Mouse (Mus musculus): ENCODE measurements at regions not wholly inside any gene's neighbourhood (a gene's known extent, or its start where the extent isn't known, plus 50 kb on each side); places are given as distances from the start of the nearest gene placed in this dataset.

DNA sequence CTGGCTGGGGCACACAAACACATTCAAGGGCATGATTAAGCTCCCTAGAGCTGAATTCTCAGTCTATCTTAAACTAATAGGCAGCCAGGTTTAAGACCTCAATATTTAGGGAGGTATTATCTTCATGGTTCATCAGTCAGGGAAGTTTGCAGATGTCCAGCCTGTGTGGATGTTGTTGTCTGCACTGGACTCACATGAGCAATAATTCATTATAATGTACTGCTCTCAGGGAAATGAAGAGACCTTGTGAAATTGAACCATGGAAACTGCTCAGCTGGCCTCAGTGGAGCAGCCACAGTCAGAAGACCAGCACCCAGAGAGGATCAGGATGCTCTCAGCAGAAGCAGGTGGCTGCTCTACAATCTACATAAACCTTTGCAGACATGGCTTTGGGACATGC lies 415.3 kb upstream of the Sox11 start:
- Histone ChIP-seq H3K36me3 (ENCODE audit: control insufficient read depth, insufficient read depth, low read length) (no peaks in the 10 kb centered on the region), H3K4me1 (ENCODE audit: control insufficient read depth, insufficient read depth, low read length) (no peaks in the 10 kb centered on the region), H3K27ac (ENCODE audit: control insufficient read depth, insufficient read depth, low read depth, low read length) (no peak overlapping the region), H3K27me3 (ENCODE audit: control insufficient read depth, insufficient read depth, low read length) (no peaks in the 10 kb centered on the region), H3K4me3 (ENCODE audit: control insufficient read depth, low read depth, low read length) (no peak overlapping the region)
- TF ChIP-seq CTCF (IDR thresholded peaks at IDR 0.05; ENCODE audit: control insufficient read depth, insufficient read depth, insufficient replicate concordance, low read depth, low read length) (no peak), POLR2A (IDR thresholded peaks at IDR 0.05; ENCODE audit: control insufficient read depth, low read depth, low read length) (no peak)

DNA sequence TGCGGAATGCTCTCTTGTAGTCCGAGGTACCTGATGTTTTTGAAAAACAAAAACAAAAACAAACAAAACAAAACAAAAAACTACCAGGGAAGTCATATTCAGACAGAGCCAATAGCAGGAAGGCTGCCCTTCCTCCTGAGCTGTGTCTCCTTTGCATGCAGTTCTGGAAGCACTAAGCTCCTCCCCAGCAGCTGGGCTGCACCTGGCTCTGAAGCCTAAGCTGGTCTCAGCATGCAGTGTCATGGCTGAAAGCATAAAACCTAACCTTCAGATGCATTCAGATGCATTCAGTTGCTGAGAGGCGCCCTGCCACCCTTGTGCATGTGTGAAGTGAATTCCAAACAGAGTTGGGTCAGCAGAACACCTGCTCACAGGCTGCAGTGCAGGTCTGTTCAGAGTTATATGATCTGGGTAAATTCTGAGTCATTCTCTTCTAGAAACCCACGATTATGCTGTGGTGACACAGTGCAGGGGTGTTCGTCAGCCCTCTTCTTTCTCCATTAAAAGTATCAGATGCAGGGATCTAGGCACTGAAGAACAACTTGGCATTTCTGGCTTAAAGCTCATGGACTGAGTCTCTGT lies 382.3 kb upstream of the Sox11 start:
- Histone ChIP-seq H3K27ac (ENCODE audit: control insufficient read depth, insufficient read depth, low read depth, low read length) (no peak overlapping the region), H3K27me3 (ENCODE audit: control insufficient read depth, insufficient read depth, low read length) (no peaks in the 10 kb centered on the region), H3K4me1 (ENCODE audit: control insufficient read depth, insufficient read depth, low read length) (no peaks in the 10 kb centered on the region), H3K4me3 (ENCODE audit: control insufficient read depth, low read depth, low read length) (no peak overlapping the region), H3K36me3 (ENCODE audit: control insufficient read depth, insufficient read depth, low read length) (no peaks in the 10 kb centered on the region)
- no peak for TF ChIP-seq POLR2A (IDR thresholded peaks at IDR 0.05; ENCODE audit: control insufficient read depth, low read depth, low read length)
- TF ChIP-seq CTCF (IDR thresholded peaks at IDR 0.05; ENCODE audit: control insufficient read depth, insufficient read depth, insufficient replicate concordance, low read depth, low read length): no peak

DNA sequence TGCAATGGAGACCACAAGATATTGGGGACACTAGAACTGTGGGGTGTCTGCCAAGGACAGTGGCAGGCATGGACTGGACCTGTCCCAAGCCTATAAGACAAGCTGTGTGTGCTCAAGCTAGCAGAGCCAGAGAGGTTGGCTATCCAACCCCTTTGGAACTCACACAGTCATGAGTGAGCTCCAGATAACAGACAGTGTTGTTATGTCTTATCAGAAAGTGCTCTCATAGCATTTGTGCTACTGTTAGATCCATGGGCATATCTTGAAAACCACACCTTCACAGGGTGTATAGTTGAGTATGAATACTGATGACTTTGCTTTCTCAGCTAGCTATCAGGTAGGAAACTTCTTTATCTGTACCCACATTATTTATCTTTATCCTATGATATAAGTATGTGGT lies 338.1 kb upstream of the Sox11 start:
- H3K27me3 ChIP-seq (ENCODE audit: control insufficient read depth, insufficient read depth, low read length): no peaks in the 10 kb centered on the region
- no peaks in the 10 kb centered on the region for H3K4me1 ChIP-seq (ENCODE audit: control insufficient read depth, insufficient read depth, low read length)
- no peak overlapping the region for H3K4me3 ChIP-seq (ENCODE audit: control insufficient read depth, low read depth, low read length)
- TF ChIP-seq CTCF (IDR thresholded peaks at IDR 0.05; ENCODE audit: control insufficient read depth, insufficient read depth, insufficient replicate concordance, low read depth, low read length) (no peak), POLR2A (IDR thresholded peaks at IDR 0.05; ENCODE audit: control insufficient read depth, low read depth, low read length) (no peak)
- no peak overlapping the region for H3K27ac ChIP-seq (ENCODE audit: control insufficient read depth, insufficient read depth, low read depth, low read length)
- H3K36me3 ChIP-seq (ENCODE audit: control insufficient read depth, insufficient read depth, low read length): no peaks in the 10 kb centered on the region

DNA sequence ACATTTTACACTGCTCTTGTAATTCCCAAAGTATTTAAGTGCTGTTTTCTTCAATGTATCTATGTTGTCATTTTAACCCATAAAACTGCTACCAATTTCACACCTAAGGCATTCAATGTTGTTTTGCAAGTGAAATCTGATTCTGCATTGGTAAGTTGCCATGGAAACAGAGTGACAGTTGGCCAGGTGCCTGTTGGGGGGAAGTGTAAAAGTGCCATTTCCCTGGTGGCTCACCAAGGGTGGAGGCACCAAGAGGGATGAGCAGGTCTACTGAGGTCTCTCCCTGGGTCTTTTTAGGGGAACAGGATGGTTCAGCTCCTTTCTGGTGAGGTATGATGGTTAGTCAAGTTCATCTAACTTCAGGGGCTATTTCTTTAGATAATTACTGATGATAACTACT lies 331.0 kb upstream of the Sox11 start:
- Histone ChIP-seq H3K4me3 (ENCODE audit: control insufficient read depth, low read depth, low read length) (peak overlapping the region; percentile 60), H3K4me1 (ENCODE audit: control insufficient read depth, insufficient read depth, low read length) (no peaks in the 10 kb centered on the region), H3K27ac (ENCODE audit: control insufficient read depth, insufficient read depth, low read depth, low read length) (no peak overlapping the region), H3K36me3 (ENCODE audit: control insufficient read depth, insufficient read depth, low read length) (no peaks in the 10 kb centered on the region), H3K27me3 (ENCODE audit: control insufficient read depth, insufficient read depth, low read length) (no peaks in the 10 kb centered on the region)
- TF ChIP-seq POLR2A (IDR thresholded peaks at IDR 0.05; ENCODE audit: control insufficient read depth, low read depth, low read length): peak; percentile 64; the same call in 1 of the 2 replicates
- no peak for TF ChIP-seq CTCF (IDR thresholded peaks at IDR 0.05; ENCODE audit: control insufficient read depth, insufficient read depth, insufficient replicate concordance, low read depth, low read length)

DNA sequence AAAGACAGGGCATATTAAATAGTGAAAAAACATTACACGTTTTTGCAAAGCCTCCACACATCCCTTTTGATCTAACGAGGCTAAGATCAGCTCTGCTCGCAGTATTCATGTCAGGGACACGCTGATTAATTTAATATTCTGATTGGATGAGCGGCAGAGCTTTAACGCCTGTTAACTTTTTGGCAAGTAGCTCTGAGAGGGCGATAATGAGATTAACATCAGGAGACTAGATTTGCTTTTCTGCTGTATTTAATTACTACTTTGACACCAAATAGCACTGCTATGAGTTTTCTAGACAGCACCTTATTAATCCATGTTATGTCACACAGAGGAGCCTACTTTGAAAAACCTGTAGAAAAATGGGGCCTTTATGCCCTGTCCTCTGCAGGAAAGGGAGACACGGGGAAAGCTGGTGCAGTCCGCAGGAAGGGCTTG lies 328.3 kb upstream of the Sox11 start:
- Histone ChIP-seq H3K27ac (ENCODE audit: control insufficient read depth, insufficient read depth, low read depth, low read length) (no peak overlapping the region), H3K27me3 (ENCODE audit: control insufficient read depth, insufficient read depth, low read length) (no peaks in the 10 kb centered on the region)
- no peak for TF ChIP-seq POLR2A (IDR thresholded peaks at IDR 0.05; ENCODE audit: control insufficient read depth, low read depth, low read length)
- no peak for TF ChIP-seq CTCF (IDR thresholded peaks at IDR 0.05; ENCODE audit: control insufficient read depth, insufficient read depth, insufficient replicate concordance, low read depth, low read length)

DNA sequence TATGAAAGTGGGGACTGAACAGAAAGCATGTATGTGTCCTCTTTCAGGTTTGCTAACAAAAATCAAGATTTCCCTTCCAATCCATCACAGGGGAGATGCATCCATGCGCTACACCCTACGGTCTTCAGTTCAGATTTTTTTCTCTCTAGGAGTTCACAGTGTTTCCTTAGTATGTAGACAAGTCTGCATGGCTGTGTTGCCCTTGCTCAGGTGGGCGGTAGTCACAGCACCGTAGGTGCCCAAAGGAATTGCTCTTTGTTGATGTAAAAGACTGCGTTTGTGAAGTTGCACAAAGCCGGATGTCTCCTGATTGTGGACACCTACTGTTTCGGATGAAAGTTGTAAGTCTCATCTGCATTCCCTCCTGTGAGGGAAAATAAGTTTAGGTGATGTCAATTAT lies 327.8 kb upstream of the Sox11 start:
- Histone ChIP-seq H3K27ac (ENCODE audit: control insufficient read depth, insufficient read depth, low read depth, low read length) (no peak overlapping the region), H3K4me3 (ENCODE audit: control insufficient read depth, low read depth, low read length) (no peak overlapping the region), H3K4me1 (ENCODE audit: control insufficient read depth, insufficient read depth, low read length) (no peaks in the 10 kb centered on the region), H3K36me3 (ENCODE audit: control insufficient read depth, insufficient read depth, low read length) (no peaks in the 10 kb centered on the region), H3K27me3 (ENCODE audit: control insufficient read depth, insufficient read depth, low read length) (no peaks in the 10 kb centered on the region)
- no peak for TF ChIP-seq CTCF (IDR thresholded peaks at IDR 0.05; ENCODE audit: control insufficient read depth, insufficient read depth, insufficient replicate concordance, low read depth, low read length)
- no peak for TF ChIP-seq POLR2A (IDR thresholded peaks at IDR 0.05; ENCODE audit: control insufficient read depth, low read depth, low read length)

More for the DNA sequence above, 328.3 kb upstream of the Sox11 start:
- Histone ChIP-seq H3K4me3 (ENCODE audit: control insufficient read depth, low read depth, low read length) (no peak overlapping the region), H3K36me3 (ENCODE audit: control insufficient read depth, insufficient read depth, low read length) (no peaks in the 10 kb centered on the region), H3K4me1 (ENCODE audit: control insufficient read depth, insufficient read depth, low read length) (no peaks in the 10 kb centered on the region)

DNA sequence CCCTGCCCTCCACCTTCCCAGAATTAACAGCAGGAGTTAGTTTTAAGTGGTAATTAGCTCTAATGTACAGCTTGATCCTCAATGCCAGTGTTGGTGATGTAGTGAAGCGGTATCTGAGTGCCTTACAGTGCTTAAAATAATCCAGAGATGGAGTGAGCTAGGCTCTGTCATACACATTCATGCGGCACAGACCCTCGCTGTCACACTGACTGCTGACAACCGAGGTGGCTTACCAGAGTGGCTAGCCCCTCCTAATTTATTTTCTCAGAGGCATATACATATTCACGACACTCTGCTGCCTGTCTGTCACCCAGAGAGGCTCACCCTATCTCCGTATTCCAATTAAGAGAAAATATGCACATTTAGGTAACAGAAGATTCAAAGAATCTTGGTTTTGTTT lies 327.2 kb upstream of the Sox11 start:
- no peaks in the 10 kb centered on the region for H3K27me3 ChIP-seq (ENCODE audit: control insufficient read depth, insufficient read depth, low read length)
- no peaks in the 10 kb centered on the region for H3K4me1 ChIP-seq (ENCODE audit: control insufficient read depth, insufficient read depth, low read length)
- no peaks in the 10 kb centered on the region for H3K36me3 ChIP-seq (ENCODE audit: control insufficient read depth, insufficient read depth, low read length)
- TF ChIP-seq POLR2A (IDR thresholded peaks at IDR 0.05; ENCODE audit: control insufficient read depth, low read depth, low read length) (no peak), CTCF (IDR thresholded peaks at IDR 0.05; ENCODE audit: control insufficient read depth, insufficient read depth, insufficient replicate concordance, low read depth, low read length) (no peak)
- H3K27ac ChIP-seq (ENCODE audit: control insufficient read depth, insufficient read depth, low read depth, low read length): no peak overlapping the region
- no peak overlapping the region for H3K4me3 ChIP-seq (ENCODE audit: control insufficient read depth, low read depth, low read length)

DNA sequence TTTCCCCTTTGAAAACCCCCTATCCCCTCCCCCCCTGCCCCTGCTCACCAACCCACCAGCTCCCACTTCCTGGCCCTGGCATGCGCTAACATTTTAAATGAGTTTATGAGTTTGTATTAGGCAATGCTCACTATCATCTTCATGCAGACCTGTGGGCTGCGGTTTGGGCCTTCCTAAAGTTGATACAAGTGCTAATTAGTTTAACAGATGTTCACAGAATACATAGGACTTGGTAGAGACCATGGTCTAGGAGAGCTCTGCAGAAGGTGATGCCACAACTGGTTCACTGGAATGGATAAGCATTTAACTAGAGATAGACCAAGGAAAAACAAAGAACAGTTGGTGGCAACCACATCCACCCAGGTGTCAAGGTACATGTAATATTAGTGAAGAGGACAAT lies 324.1 kb upstream of the Sox11 start:
- H3K27ac ChIP-seq (ENCODE audit: control insufficient read depth, insufficient read depth, low read depth, low read length): no peak overlapping the region
- no peaks in the 10 kb centered on the region for H3K27me3 ChIP-seq (ENCODE audit: control insufficient read depth, insufficient read depth, low read length)
- H3K4me1 ChIP-seq (ENCODE audit: control insufficient read depth, insufficient read depth, low read length): no peaks in the 10 kb centered on the region
- H3K4me3 ChIP-seq (ENCODE audit: control insufficient read depth, low read depth, low read length): no peak overlapping the region
- H3K36me3 ChIP-seq (ENCODE audit: control insufficient read depth, insufficient read depth, low read length): no peaks in the 10 kb centered on the region
- no peak for TF ChIP-seq CTCF (IDR thresholded peaks at IDR 0.05; ENCODE audit: control insufficient read depth, insufficient read depth, insufficient replicate concordance, low read depth, low read length)
- no peak for TF ChIP-seq POLR2A (IDR thresholded peaks at IDR 0.05; ENCODE audit: control insufficient read depth, low read depth, low read length)

Data from testis, adult 2 months (tissue).